12 mouse cellular contexts compared by ENCODE assay signal in genomic region chr1:128068945-128069397, GRCm38 (mm10). TPM values are rescaled to one million over a fixed set of nuclear protein-coding genes. Genes with fewer than 3 reads are reported as not detected.
A peak's percentile ranks its signal among the peaks of the same experiment; 100 is the strongest.
DNase-seq lines count a peak whose midpoint lies in the region; ATAC-seq and TF ChIP-seq lines count a peak whose summit lies in the region.
"Had no signal": no experiment of that assay in that cellular context is flagged by ENCODE, and none has a peak within 500 bp of the region (broad histone marks: within the 10 kb centered on the region; RNA-seq: fewer than 3 reads in every experiment).

No protein-coding gene starts in this region.

- ATAC-seq in heart, embryonic 15.5 days (replicated peaks; ENCODE audit: insufficient number of reproducible peaks, insufficient read depth, low FRiP score, low read depth), result peak; percentile 55
- ATAC-seq in Patski, result peak; percentile 98
- peak; percentile 86 for ATAC-seq in liver, embryonic 12.5 days

- H3K4me1 ChIP-seq in heart, embryonic 15.5 days (replicated peaks), result no peaks in the 10 kb centered on the region
- H3K4me1 ChIP-seq in liver, embryonic 12.5 days, result peaks cover 26% of the 10 kb centered on the region
- H3K4me1 ChIP-seq: neural tube, embryonic 12.5 days had no signal

- TF ChIP-seq CTCF in Patski (IDR thresholded peaks at IDR 0.05), result no peak

- POLR2A ChIA-PET in Patski (lab: Charles Lee), result interaction anchor here (1.1 kb wide), 1 partner anchor 11 kb away, joined by 3 read pairs; no protein-coding TSS in a partner anchor

- in situ Hi-C loops in Patski (cut with MboI; ENCODE audit: low pct_unique_long_range_greater_than_20kb), result no loop called here

- no peak overlapping the region for H3K4me3 ChIP-seq in heart, embryonic 15.5 days
- H3K4me3 ChIP-seq in liver, embryonic 12.5 days, result no peak overlapping the region
- H3K4me3 ChIP-seq: neural tube, embryonic 12.5 days had no signal

- no peak overlapping the region for H3K4me2 ChIP-seq in heart, embryonic 15.5 days
- H3K4me2 ChIP-seq in liver, embryonic 12.5 days, result no peak overlapping the region
- H3K4me2 ChIP-seq: neural tube, embryonic 12.5 days had no signal

- no peaks in the 10 kb centered on the region for H3K36me3 ChIP-seq in heart, embryonic 15.5 days
- H3K36me3 ChIP-seq in liver, embryonic 12.5 days, result peaks cover 14% of the 10 kb centered on the region

- no peak for DNase-seq in heart, postnatal 14 days
- DNase-seq in 3T3-L1 (ENCODE audit: low read depth, low spot score) (peak; percentile 85), Patski (ENCODE audit: low read depth, low spot score) (peak; percentile 63)
- DNase-seq in urinary bladder, postnatal 14 days (ENCODE audit: low spot score), result no peak
- DNase-seq in layer of hippocampus, postnatal 10 days (ENCODE audit: low spot score in 2 of 2), result no peak
- no peak for DNase-seq in left cerebral cortex, adult 9 months (ENCODE audit: low spot score in 2 of 2)
- DNase-seq: adrenal gland, postnatal 10 days; cerebellum, adult 8-10 months; right cerebral cortex, postnatal 4 days had no signal

- intact Hi-C loops in heart, postnatal 14 days (cut with DNase I), result no loop called here

- 78% methylated on average over 2 of the region's 2 CpGs for WGBS in heart, embryonic 15.5 days
- 35% methylated on average over 2 of the region's 2 CpGs for WGBS in liver, embryonic 12.5 days (ENCODE audit: insufficient replicate concordance)

- no peaks in the 10 kb centered on the region for H3K9me3 ChIP-seq in heart, embryonic 15.5 days (replicated peaks)
- H3K9me3 ChIP-seq in liver, embryonic 12.5 days (replicated peaks), result no peaks in the 10 kb centered on the region
- H3K9me3 ChIP-seq: neural tube, embryonic 12.5 days had no signal

- H3K9ac ChIP-seq in heart, embryonic 15.5 days, result no peak overlapping the region
- no peak overlapping the region for H3K9ac ChIP-seq in liver, embryonic 12.5 days
- H3K9ac ChIP-seq: neural tube, embryonic 12.5 days had no signal

- no peaks in the 10 kb centered on the region for H3K27me3 ChIP-seq in heart, embryonic 15.5 days
- no peaks in the 10 kb centered on the region for H3K27me3 ChIP-seq in Patski
- no peaks in the 10 kb centered on the region for H3K27me3 ChIP-seq in liver, embryonic 12.5 days (replicated peaks)
- H3K27me3 ChIP-seq: neural tube, embryonic 12.5 days had no signal

- CTCF ChIA-PET in Patski (lab: Charles Lee), result interaction anchor here (1.3 kb wide), 1 partner anchor 9 kb away, joined by 3 read pairs; no protein-coding TSS in a partner anchor

- H3K27ac ChIP-seq in heart, embryonic 15.5 days, result peak overlapping the region; percentile 67
- peak overlapping the region; percentile 73 for H3K27ac ChIP-seq in liver, embryonic 12.5 days
- H3K27ac ChIP-seq: neural tube, embryonic 12.5 days had no signal

RNA-seq across cellular contexts. Expression of gene Zranb3, which starts 33.9 kb away (rescaled TPM):
- 5.3 and 5.7 TPM in 2 replicates for polyA plus RNA-seq in heart, embryonic 15.5 days (2015; fragmentation: Nextera tagmentation; extraction: Ambion mirVana)
- 1 to 10 TPM; 4.9 to 5.3 TPM for total RNA-seq in heart, postnatal 14 days (2021)
- 13.5 TPM for polyA plus RNA-seq in Patski (2021)
- 7.0 and 7.5 TPM in 2 replicates for polyA plus RNA-seq in liver, embryonic 12.5 days (2016; fragmentation: Nextera tagmentation; extraction: Ambion mirVana)
- 1 to 10 TPM; 8.0 to 9.0 TPM for total RNA-seq in layer of hippocampus, postnatal 10 days (2021)

RNA-seq across cellular contexts. Expression of gene R3hdm1, which starts 34.1 kb away (rescaled TPM):
- polyA plus RNA-seq in heart, embryonic 15.5 days (2015; fragmentation: Nextera tagmentation; extraction: Ambion mirVana), result 46.2 and 46.6 TPM in 2 replicates
- 10 to 100 TPM; 57.5 to 57.6 TPM for total RNA-seq in heart, postnatal 14 days (2021)
- polyA plus RNA-seq in Patski (2021), result 83.9 TPM
- 48.3 and 48.7 TPM in 2 replicates for polyA plus RNA-seq in liver, embryonic 12.5 days (2016; fragmentation: Nextera tagmentation; extraction: Ambion mirVana)
- 100 to 1,000 TPM; 242 to 249 TPM for total RNA-seq in layer of hippocampus, postnatal 10 days (2021)

Comparison
In these comparisons a context has a peak if more than half of its experiments do, and no peak if none do; other contexts are left out.
1. DNase-seq: peak in 3T3-L1 (single experiment) and Patski (single experiment); none in heart, postnatal 14 days (0 of 2), urinary bladder, postnatal 14 days (single experiment), layer of hippocampus, postnatal 10 days (0 of 2) and left cerebral cortex, adult 9 months (0 of 2).
2. Peak in every context shown above with its lines, with median percentiles within 50 percentile points of each other: ATAC-seq.